8 mouse cellular contexts compared by ENCODE assay signal in the genomic region with DNA sequence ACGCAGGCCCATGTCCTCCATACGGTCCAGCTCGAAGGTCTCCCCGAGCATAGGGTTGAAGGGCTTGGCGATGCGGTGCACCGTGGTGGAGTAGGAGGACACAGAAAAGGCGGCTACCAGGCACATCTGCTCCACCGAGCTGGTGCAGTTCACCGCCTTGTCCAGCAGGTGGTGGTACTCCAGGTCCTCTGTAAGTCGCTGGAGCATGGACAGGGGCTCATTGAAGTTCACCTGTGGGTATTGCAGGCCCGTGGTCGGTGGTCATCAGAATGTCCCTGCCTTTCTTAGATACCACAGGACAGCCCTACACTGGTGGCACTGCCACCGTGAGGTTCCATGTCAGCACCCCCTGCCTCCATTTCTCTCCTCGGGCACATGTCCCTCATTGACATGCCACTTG.
A peak's percentile ranks its signal among the peaks of the same experiment; 100 is the strongest.
DNase-seq lines count a peak whose midpoint lies in the region; ATAC-seq and TF ChIP-seq lines count a peak whose summit lies in the region.

No protein-coding gene starts in this region.

- H3K4me3 ChIP-seq in ES-E14 (ENCODE audit: insufficient read depth in 1 of 2, low read depth in 1 of 2, low read length in 2 of 2, poor library complexity in 1 of 2, severe bottlenecking in 1 of 2): no peak overlapping the region
- no peak overlapping the region for H3K4me3 ChIP-seq in forebrain, postnatal 0 days (ENCODE audit: low read depth, low read length)
- H3K4me3 ChIP-seq in lung, adult 2 months (replicated peaks; ENCODE audit: extremely low read depth, low read depth, low read length): no peak overlapping the region

- WGBS in forebrain, postnatal 0 days: 43% methylated on average over 15 of the region's 15 CpGs
- 34% methylated on average over 15 of the region's 15 CpGs for WGBS in lung, adult 2 months

- no peak overlapping the region for H3K9ac ChIP-seq in ES-E14 (ENCODE audit: insufficient read depth, low read depth, low read length, poor library complexity, severe bottlenecking)
- H3K9ac ChIP-seq in forebrain, postnatal 0 days: no peak overlapping the region

- H3K36me3 ChIP-seq in ES-E14 (ENCODE audit: control insufficient read depth, insufficient read depth, low read length, poor library complexity, severe bottlenecking): no peaks in the 10 kb centered on the region
- H3K36me3 ChIP-seq in forebrain, postnatal 0 days (ENCODE audit: insufficient read depth): peaks cover 3% of the 10 kb centered on the region; the same call in 1 of the 2 replicates

- H3K4me2 ChIP-seq in forebrain, postnatal 0 days (ENCODE audit: low read depth): no peak overlapping the region

- H3K27ac ChIP-seq in ES-E14 (ENCODE audit: insufficient read depth, low read depth, low read length, poor library complexity, severe bottlenecking): no peak overlapping the region
- H3K27ac ChIP-seq in forebrain, postnatal 0 days (ENCODE audit: low read depth, low read length): no peak overlapping the region

- DNase-seq in 3134 (ENCODE audit: extremely low read depth, insufficient read length, low spot score): peak; percentile 48
- DNase-seq in ES-E14 (ENCODE audit: low read depth, low spot score): peak; percentile 56
- DNase-seq in cerebellum, adult 18-20 months: peak; percentile 74 to 80
- DNase-seq in forebrain, postnatal 0 days: peak; percentile 69
- DNase-seq in kidney, postnatal 14 days: peak; percentile 64
- DNase-seq in lung, adult 2 months: peak; percentile 54
- peak; percentile 80 for DNase-seq in retina, embryonic 14.5 days (ENCODE audit: low spot score)
- DNase-seq in thymus, postnatal 4 days: peak; percentile 76

- peak; percentile 58 for ATAC-seq in forebrain, postnatal 0 days

- TF ChIP-seq CTCF in forebrain, postnatal 0 days (IDR thresholded peaks at IDR 0.05; ENCODE audit: low read depth): peak; percentile 88
- TF ChIP-seq CTCF in lung, adult 2 months (IDR thresholded peaks at IDR 0.05; ENCODE audit: insufficient read depth, low read length): peak; percentile 93

- H3K27me3 ChIP-seq in forebrain, postnatal 0 days (ENCODE audit: insufficient read depth, low read length): no peaks in the 10 kb centered on the region

- no peaks in the 10 kb centered on the region for H3K9me3 ChIP-seq in ES-E14 (ENCODE audit: control insufficient read depth, insufficient read depth, low read depth, low read length)
- no peaks in the 10 kb centered on the region for H3K9me3 ChIP-seq in forebrain, postnatal 0 days (ENCODE audit: low read length)

- 0 out of 2 replicates have a peak, but pooled peaks have one; percentile 16 for TF ChIP-seq POLR2A in lung, adult 2 months (IDR thresholded peaks at IDR 0.05; ENCODE audit: borderline replicate concordance, extremely low read depth, low read depth, low read length)

- H3K4me1 ChIP-seq in ES-E14 (ENCODE audit: control insufficient read depth in 2 of 2, insufficient read depth in 2 of 2, low read length in 2 of 2, poor library complexity in 1 of 2): no peaks in the 10 kb centered on the region
- H3K4me1 ChIP-seq in forebrain, postnatal 0 days (ENCODE audit: insufficient read depth): no peaks in the 10 kb centered on the region
- no peaks in the 10 kb centered on the region for H3K4me1 ChIP-seq in lung, adult 2 months (ENCODE audit: control insufficient read depth, insufficient read depth, low read length)

- in situ Hi-C loops in ES-E14 (cut with MboI; ENCODE audit: low sequenced_read_pairs in 2 of 2, unreplicated experiment in 2 of 2): no loop called here

TF ChIP-seq in ES-E14, 5 proteins besides CTCF, POLR2A, EP300 and RAD21:
- TF ChIP-seq CHD2 (IDR thresholded peaks at IDR 0.05; ENCODE audit: low read depth, low read length) (no peak), HCFC1 (IDR thresholded peaks at IDR 0.05; ENCODE audit: borderline replicate concordance, insufficient read depth, low read length) (no peak), ZC3H11A (IDR thresholded peaks at IDR 0.05; ENCODE audit: borderline replicate concordance, low read depth, low read length) (peak; percentile 71; the same call in 1 of the 2 replicates)
